Mouse (Mus musculus) retina, postnatal 7 days (tissue): ENCODE results near the gene Ifna11.
A peak's percentile ranks its signal among the peaks of the same experiment; 100 is the strongest.

Experiments
- DNase-seq: peaks from one replicate; pipeline ENCODE4 v3.0.0-alpha.2; 2012; ENCODE audit warnings: low read depth, low spot score

Ifna11 gene

GRCm38 (mm10) chr4:88840058-88840457, 20.3 kb downstream of the Ifna11 start:
- no peak for DNase-seq

- DNase-seq, result no peak
These were observed 21.7 kb downstream of the Ifna11 start, which contains the start of gene Ifna4 for GRCm38 (mm10) chr4:88841438-88841911. TSS of gene Ifna4 (plus strand) at chr4:88841861.

DNA sequence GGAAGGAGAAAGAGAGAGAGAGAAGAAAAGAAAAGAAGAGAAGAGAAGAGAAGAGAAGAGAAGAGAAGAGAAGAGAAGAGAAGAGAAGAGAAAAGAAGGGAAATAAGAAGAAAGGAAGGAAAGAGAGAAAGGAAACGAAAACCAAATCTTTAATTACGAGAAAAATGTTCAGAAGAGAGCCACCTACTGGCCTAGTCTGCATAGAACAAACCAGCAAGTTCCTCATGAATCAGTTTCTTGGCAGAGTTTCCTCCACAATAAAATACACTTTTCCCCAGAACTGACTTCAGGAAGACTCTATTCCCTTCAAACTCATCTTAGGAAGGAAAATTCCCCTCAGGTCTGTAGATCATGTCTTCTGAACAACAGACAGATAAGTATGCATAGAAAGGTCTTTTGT, 25.6 kb downstream of the Ifna11 start:
- DNase-seq, result no peak

DNA sequence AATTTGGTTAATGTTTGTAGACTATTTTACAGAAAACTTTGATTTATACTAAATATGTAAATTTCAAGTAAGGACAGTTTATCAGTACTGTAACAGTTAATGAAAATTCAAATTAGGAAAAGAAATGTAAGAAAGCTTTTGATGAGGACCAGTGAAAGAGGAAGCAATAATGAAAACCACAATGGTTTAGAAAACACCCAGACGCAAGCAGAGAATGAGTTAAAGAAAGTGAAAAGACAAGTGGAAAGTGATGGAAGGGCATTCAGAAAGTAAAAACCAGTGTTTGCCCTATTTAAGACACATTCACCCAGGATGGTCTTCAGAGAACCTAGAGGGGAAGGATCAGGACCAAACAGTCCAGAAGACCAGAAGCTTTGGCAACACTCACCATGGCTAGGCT, 29.9 kb downstream of the Ifna11 start, which contains the start of gene Ifna1:
Gene Ifna1, plus strand, starts transcription at position 390 of the 400 bp plus-strand sequence.
- DNase-seq, result no peak

DNA sequence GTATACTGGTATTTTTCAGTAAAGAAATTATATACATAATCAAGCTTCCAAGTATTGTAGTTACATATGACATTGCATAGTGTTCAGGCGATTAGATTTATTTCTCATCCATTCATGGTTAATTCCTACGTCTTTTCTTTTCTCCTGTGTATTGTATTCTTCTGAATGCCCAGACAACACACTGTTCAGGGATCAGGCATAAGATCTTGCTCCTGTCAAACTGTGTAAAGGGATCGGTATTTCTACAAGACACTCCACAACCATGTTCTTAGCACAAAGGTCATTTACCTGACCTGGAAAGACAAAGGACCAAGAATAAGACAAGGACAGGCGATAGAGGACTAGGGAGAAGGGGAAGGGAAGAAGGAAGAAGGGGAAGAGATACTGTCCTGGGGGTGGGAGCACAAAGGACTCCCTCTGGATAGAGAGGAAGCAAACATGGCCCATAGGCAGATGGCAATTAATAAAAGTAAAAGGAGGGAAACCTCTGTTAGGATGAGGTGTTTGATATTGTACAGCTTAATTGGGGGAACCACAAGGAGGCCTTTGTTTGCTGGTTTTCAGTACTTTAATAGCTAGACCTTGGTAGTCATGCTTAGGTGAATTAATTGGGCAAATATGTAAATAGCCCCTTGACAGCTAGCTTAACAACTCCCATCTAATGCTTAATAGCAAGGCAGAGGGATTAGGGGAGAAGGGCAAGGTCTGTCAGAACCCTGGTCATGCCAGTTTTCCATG, 31.4 kb downstream of the Ifna11 start:
- no peak for DNase-seq

DNA sequence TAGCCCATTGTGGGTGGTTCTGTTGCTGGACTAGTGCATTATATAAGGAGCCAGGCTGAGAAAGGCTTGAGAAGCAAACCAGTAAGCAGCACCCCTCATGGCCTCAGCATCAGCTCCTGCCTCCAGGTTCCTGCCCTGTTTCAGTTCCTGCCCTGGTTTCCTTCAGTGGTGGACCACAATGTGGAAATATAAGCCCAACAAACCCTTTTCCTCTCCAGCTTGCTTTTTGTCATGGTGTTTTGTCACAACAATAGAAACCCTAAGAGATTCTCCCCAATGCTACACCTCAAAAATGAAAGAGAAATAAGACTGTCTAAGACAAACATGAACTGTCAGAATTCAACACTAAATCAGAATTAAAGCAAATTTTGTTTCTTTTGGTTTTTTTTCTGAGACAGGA, 39.5 kb downstream of the Ifna11 start:
- no peak for DNase-seq

DNA sequence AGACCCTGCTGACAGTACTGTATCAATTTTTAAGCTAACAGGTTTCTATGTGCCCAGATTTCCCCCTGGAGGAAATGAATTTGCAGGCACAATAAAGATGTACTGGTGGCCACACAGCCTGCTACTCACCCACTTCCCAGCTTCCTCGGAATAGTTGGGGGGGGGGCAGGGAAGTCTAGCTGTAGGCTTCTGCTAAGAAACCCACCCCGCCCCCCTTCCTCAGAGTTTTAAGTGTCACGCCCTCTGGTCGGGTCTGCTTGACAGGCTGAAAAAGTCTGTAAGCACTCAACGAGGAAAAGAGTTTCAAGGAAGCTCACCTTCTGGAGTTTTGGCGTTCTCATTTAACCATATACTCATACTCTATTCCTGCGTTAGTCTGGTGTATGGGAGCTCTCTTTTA, 43.5 kb downstream of the Ifna11 start:
- no peak for DNase-seq

GRCm38 (mm10) chr4:88864599-88864998, 44.8 kb downstream of the Ifna11 start:
- no peak for DNase-seq

- no peak for DNase-seq
These were observed 45.3 kb downstream of the Ifna11 start for GRCm38 (mm10) chr4:88865011-88865569.

DNA sequence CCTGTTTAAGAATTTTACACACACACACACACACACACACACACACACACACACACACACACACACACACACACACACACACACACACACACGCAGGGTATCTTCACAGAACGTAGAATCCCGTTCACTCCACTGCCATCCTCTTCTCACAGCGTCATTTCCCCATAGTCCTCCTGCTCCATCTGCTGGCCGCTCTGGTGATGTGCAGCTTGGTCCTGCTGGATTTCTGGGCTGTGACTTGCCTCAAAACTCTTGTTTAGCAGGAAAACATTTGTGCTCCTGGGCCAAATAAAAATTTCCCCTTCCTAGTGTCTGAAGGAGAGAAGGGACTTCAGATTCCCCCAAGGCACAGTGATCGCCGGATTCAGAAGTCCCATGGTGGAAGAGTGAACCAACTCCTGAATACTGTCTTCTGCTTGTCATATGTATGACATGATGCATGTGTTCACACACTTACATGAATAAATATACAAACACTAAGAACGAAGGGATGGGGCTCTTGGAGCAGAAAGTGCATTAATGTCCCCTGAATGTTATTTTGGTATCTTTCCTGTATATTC, 47.7 kb downstream of the Ifna11 start:
- peak; percentile 54 for DNase-seq

- DNase-seq, result no peak
These were observed 48.5 kb downstream of the Ifna11 start for GRCm38 (mm10) chr4:88867926-88868911.
